Mouse (Mus musculus): ENCODE results near the gene Sprr2a3.

DNA sequence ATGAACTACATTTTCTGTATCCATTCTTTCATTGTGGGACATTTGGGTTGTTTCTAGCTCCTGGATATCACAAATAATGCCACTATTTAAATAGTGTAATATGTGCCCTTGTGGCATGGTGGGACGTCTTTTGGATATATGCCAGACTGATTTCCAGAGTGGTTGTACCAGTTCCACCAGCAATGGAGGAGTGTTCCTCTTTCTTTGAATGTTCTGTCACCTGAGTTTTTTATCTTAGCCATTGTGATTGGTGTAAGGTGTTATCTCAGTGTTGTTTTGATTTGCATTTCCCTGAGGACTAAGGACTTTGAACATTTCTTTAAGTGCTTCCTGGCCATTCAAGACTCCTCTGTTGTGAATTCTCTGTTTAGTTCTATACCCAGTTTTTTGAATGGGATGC lies 51.1 kb downstream of the Sprr2a3 start:
- TF ChIP-seq CTCF (IDR thresholded peaks at IDR 0.05; ENCODE audit: extremely low read depth, insufficient read depth, insufficient read length, insufficient replicate concordance) (no peak), POLR2A (IDR thresholded peaks at IDR 0.05; ENCODE audit: low read depth, low read length) (no peak)
